Mouse (Mus musculus) G1E (cell line): Measurements from ENCODE around the gene Tsr1.

Experiments
- CTCF ChIP-seq: IDR thresholded peaks from 2 replicates; pipeline ENCODE4 v1.5.1; 2012; ENCODE audit warnings: low read depth, low read length, inconsistent platforms, mixed read lengths
- GATA1 ChIP-seq: IDR thresholded peaks from 2 replicates; pipeline ENCODE4 v1.6.1; 2012; ENCODE audit warnings: borderline replicate concordance, low read length, inconsistent platforms, mixed read lengths
- POLR2AphosphoS5 ChIP-seq: IDR thresholded peaks from 2 replicates; pipeline ENCODE4 v1.6.1; 2012; ENCODE audit warnings: low read depth, low read length, inconsistent platforms; ENCODE audit not compliant: insufficient replicate concordance
- TAL1 ChIP-seq: conservative IDR thresholded peaks from 2 replicates; pipeline ENCODE4 v1.6.1; 2012; ENCODE audit warnings: low read depth, low read length, inconsistent platforms, mixed read lengths

GRCm38 (mm10) chr11:74894619-74895018 is 3.3 kb upstream of the Tsr1 start:
- TF ChIP-seq CTCF (no peak), GATA1 (no peak), POLR2AphosphoS5 (no peak), TAL1 (no peak)
